Mouse (Mus musculus) neutrophil, adult 5-6 weeks (primary cell): ENCODE measurements around the gene Ttc16. TPM values are rescaled to one million over a fixed set of nuclear protein-coding genes. Genes with fewer than 3 reads are reported as not detected.

Experiments
- ATAC-seq: fragments of 151-379, 151-347 bp; 2 replicates; pipeline ENCODE4 v1.8.0; 2017; ENCODE audit warnings: mild to moderate bottlenecking, moderate TSS enrichment; ENCODE audit not compliant: insufficient number of reproducible peaks, poor library complexity, low FRiP score, severe bottlenecking; ENCODE audit errors: extremely low read depth
- total RNA-seq: library from RNA; stranded (forward); fragments of 200-1000 nt; gene quantifications from 2 replicates; pipeline ENCODE4 v1.2.3, GENCODE M21; 2017

The Ttc16 gene
- total RNA-seq, 1 experiment from 2014 or later: 0.47 TPM

DNA sequence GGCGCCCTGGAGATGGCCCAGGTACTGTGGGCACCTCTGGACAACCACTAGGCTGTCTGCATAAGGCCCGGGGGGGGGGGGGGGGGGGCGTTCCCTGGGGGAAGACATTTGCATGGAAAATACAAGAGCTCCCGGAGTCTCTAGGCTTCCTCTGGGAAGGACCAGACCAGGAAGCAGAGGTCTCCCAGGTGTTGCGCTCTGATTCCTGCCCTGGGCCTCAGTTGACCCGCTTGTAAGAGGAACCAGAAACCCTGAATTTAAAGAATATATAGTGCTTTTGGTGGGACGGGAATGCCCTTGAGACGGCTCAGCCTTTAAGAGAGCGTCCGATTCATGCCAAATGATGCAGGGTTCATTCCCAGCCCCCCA lies 23.8 kb downstream of the Ttc16 start:
- ATAC-seq: no peak

DNA sequence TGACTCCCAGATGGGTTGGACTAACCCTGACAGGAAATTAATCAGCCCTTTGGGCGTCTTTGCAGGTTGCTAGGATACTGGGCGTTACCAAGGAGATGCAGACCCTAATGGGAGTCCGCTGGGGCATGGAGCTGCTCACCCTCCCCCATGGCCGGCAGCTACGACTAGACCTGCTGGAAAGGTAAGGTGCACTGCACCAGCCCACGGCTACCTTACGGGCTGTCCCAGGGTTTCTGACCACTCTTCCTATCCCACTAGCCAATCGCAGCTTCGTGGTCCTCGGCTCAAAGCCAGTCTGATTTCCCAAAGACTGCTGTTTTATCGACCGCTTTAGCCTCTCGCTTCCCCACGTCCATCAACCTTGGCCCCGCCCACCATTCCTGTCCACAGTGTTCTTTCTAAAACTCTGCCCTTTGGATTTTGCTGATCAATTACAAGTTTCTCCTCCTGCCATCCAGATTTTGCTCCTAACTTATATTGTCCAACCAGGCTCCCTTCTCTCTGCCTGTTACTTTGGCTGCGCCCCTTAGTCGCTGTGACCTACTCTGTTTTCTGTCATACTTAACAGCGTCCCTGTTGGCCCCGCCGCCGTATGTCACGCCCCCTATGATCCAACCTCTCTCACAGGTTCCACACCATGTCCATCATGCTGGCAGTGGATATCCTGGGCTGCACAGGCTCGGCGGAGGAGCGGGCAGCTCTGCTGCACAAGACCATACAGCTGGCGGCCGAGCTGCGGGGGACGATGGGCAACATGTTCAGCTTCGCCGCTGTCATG lies 24.4 kb downstream of the Ttc16 start:
- ATAC-seq: no peak

DNA sequence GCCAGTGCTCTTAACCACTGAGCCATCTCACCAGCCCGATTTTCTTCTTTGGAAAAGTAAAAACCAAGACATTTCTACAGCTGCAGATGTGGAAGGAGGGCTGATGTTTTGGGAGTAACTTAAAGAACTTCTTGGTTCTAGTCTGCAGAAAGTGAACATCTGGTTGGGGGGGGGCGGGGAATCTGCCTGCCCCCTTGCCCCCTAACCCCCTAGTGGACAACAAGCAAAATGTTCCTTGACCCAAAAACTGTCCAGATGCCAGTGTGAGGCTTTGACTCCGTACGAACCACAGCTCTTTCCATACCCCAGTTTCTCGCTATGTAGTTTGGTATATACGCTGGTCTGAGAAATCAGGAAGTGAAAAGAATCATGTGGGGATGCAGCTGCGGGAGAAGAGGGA lies 25.2 kb downstream of the Ttc16 start:
- ATAC-seq: no peak

DNA sequence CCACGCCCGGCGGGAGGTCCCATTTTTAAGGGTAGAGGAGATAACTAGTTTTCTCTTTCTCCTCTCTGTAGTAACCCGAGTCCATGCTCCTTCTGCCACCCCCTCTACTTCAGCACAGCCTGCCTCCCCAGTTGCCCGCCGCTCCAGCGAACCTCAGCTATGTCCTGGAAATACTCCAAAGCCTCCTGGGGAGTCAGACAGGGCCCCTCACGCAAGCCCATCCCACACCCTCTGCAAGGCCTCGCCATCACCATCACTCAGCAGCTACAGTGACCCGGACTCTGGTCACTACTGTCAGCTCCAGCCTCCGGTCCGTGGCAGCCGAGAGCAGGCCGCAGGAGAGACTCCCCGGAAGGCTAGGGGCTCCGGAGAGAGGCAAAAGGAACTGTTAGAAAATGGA lies 26.4 kb downstream of the Ttc16 start:
- no peak for ATAC-seq

DNA sequence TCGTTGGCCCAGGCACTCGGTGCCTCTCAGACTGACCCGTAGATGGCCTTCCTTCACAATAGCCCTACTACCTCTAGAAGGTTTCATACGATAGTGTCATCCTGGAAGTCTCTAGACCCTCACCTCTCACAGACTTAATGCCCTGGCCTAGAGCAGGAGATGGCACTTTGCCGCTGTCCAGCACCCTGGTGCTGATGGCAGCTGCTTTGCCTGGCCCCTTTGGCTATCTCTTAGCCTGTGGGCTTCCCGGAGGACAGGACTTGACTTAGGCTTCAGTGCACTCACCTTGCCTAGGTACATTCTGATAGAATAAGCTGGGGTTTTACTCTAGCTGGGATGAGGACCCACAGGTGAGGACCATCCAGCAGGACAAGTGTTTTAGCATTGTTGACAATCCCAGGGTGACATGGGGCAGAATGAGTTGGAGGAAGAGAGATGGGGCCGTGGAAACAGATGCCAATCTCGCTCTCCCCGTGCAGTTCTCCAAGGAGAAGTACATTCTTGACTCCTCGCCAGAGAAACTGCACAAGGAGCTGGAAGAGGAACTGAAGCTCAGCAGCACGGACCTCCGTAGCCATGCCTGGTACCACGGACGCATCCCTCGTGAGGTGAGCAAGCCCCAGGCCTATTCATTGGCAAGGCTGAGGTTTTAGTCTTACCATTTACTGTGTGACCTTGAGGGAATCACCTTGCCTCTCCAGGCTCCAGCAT lies 31.0 kb downstream of the Ttc16 start:
- no peak for ATAC-seq

DNA sequence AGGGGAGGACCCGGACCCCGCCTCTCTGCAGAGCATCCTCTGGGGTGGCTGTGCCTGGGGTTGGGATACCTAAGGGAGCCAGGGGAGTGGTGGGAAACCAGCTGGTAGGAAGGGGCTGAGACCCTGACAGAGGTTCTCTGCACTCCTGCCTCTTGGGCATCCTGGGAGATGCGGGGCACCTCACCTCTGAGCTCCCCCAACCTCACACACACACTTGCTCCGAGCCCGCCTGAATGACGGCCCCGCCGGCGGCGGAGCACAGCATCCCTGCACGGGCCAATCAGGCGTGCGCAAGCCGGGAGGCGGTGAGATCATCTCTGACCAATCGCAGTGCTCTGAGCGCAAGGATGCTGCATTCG lies 33.3 kb downstream of the Ttc16 start:
- ATAC-seq: no peak

DNA sequence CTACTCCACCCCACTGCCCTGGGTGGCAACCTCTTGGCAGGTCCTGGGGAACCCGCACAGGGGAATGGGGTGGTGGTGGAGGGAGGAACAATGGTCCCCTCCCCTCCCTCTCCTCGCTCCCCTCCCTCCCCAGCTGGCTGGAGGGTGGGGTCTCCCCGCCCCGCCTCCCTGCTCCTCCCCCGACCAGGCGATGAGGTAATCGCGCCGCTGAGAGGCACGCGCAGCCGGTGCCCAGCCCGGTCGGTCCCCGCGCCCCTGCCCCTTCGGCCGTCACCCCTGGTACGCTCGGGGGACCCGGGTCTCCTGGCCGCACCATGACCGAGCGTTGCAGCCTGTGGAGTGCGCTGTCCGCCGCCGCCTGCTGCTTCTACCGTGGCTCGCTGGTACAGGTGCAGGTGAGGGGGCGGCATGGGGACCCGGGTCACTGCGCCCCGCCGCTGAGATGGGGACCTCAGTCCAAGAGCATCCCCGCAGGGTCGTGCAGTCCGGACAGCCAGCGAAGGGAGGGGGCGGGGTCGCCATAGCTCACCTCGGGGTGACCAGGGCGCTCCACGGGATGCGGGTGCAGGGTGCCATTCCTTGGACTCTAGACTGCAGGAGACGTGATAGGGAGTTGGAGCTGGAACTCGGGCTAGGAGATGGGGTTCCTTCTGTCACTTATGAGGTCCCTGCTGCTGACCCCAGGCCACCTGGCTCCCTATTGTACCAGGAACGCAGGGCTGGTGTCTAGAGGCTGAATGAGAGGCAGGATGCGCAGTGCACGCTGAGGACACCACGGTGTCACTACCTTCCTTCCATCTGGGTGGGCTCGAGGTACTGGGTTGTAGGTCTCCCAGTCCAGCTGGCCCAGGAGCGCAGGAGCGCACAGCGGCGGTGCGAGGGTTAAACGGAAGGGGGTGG lies 33.9 kb downstream of the Ttc16 start:
- ATAC-seq: no peak

DNA sequence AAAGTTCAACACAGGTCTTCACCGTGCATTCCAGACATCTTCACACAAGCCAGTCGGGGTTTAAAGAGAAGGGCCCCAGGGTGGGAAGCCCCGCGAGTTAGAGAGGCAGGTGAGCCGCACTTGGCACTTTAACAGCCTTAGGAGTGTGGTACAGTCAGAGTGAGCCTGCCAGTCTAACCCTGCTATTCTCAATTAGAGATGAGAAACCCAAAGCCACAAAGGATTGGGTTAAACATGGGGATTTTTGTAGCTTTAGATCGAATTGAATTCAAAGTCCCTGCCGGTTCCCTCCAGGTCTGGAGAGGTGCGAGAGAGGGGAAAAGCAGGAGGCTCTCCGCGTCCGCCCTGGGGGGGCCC lies 34.5 kb downstream of the Ttc16 start, which contains the start of gene 6330409D20Rik:
Gene 6330409D20Rik, minus strand, starts transcription at position 101 of the 357 bp plus-strand sequence.
- ATAC-seq: no peak

DNA sequence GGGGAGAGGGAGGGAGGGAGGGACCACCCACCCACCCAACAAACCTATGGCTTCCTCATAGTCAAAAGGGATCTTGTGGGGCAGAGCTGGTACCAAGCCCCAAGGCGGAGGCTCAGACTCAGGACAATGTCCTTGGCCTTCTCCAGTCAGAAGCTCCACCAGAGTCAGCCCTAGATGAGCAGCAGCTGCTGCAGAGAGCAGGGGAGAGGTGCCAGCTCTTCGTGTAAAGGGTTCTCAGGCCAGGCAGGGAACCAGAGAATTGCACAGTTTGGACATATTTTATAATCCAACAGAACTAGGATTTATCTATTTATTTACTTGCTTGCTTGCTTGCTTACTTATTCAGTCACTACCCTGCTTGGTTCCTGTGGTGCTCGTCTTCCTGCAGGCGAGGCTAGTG lies 36.1 kb downstream of the Ttc16 start:
- no peak for ATAC-seq

DNA sequence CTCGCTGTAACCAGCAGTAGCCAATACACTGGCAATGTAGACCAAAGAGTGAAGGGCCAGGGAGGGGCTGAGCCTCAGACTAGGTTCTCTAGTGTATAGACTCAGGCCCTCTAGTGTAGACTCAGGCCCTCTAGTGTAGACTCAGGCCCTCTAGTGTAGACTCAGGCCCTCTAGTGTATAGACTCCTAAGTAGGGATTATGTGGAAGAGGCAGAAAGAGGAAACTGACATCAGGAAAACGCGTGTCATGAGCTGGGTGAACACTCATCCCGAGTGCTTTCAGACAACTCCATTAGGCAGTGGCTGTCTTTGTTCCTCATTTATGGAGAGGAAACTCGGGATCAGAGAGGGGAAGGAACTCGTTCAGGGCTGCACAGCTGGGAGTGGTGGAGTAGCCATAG lies 38.4 kb downstream of the Ttc16 start:
- ATAC-seq: no peak

DNA sequence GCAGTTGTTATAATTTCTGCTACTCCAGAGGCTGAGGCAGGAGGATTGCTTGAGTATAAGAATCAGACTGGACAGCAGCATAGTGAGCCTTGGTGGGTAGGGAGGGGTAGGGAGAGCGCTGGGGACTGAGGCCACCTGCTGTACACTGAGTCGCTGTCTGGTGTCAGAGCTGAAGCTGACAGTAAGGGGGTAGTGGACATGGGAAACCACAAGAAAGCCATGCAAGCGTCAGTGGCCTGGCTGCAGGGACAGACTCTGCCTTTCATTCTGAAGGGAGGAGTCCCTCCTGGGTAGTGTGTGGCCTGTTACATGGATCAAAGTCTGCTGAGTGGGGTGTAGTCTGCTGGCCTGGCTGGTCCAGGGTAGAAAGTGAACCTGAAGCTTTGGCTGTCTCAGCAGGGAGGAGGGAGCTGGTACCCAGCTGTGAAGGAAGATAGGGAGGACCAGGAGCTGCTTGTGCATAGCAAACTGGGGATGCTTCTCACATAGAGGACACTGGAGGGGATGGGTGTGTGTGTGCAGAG lies 39.1 kb downstream of the Ttc16 start:
- no peak for ATAC-seq

DNA sequence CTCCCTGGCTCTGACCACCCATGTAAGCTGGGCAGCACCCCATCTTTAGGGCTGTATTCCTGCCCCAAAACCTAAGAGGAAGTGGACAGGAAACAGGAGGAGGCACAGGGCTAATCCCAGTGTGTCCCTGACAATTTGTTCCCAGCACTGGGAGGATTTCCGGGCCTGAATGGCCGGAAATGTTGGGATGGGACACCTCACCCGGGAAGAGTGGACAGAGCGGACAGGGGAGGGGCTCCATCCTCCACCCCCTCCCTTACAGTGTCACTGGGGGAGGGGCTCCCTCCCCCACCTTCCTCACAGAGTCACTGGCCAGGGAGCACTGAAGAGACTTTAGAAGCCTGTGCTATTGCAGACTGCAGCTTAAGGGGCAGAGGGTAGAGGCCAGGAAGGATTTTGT lies 40.5 kb downstream of the Ttc16 start:
- ATAC-seq: no peak

DNA sequence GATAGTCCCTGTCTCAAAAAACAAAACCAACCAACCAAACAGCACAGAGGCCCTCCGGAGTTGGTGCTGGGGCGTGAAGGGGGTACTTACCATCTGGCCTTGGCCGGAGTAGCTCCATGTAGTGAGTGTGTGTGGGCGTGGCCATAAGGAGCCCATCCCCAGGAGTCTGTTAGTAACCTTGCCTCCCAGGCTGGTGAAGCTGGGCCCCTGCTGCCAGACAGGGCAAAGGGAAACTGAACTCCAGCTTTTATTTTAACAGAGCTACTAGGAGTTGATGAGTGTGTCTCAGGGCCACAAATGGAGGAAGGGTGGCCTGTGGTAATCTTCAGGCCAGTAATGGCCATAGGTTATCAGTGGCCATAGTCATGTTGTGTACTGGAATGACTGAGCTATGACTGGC lies 41.0 kb downstream of the Ttc16 start:
- no peak for ATAC-seq

DNA sequence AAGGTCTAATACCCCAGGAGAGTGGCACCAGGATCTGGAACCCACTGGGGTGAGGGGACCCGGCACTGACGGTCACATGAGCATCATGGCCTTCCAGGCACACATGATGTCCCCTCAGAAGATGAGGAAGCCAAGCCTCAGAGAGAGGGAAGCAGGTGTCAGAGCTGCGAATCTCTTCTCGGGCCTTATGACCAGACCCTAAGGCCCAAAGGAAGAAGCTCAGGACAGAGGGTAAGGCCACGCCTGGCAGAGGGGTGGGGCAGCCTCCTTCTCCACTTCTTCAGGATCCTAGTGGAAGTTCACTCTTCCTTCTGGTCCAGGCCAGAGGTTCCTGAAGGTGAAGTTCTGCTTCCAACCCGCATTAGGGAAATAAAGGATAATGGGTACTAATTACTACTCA lies 42.7 kb downstream of the Ttc16 start:
- no peak for ATAC-seq

DNA sequence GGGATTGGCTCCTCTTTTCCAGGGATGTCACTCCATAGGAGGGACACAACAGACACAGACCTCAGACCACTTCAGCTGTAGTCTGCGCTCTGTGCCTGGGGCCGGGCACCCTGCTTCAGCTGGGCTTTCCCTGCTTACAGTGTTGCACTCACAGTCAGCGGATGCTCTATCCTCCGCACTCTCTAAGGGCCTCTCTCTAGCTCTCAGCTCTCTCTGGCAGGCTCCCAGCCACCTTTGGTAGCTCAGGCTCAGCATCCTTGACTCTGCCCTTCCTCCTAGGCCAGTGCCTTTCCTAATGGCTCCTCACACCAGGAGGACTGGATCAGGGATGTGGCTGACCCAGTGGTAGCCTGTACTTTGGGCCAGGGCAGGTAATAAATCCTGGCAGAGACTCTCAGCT lies 43.5 kb downstream of the Ttc16 start:
- ATAC-seq: no peak

DNA sequence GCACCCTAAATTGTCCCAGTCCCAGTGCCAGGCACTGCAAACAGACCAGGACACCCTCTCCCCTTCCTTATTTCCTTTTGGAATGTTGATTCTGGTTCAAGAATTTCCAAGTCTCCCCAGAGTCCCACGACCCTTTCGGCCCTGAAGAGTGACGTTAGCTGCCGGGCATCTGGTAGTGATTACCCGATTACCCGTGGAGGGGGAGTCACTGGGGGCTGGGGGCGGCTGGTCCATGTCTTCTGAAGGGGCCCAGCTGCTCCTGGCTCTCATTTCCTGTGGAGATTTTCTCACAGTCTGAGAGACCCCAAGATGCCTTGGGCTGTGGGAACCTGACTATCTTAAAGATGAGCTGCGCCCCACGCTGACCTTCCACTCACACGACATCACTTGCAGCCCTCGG lies 44.6 kb downstream of the Ttc16 start:
- no peak for ATAC-seq

DNA sequence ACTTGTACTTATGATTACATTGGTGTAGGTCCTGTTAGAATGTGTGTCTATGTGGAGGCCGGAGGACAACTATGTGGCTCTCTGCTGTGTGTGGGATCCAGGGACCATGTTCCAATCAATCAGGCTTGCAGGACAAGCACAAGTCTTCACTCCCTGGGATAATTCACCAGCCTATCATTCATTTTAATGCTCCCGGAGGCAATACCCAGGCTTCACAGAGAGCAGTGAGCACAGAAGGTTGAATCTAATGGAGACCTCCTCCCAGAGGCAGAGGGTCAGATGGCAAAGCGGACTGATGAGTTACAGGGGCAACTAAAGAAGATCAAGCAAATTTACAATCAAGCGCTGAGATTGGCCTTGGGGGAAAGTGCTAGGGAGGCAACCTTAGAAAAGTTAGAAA lies 45.9 kb downstream of the Ttc16 start:
- no peak for ATAC-seq

DNA sequence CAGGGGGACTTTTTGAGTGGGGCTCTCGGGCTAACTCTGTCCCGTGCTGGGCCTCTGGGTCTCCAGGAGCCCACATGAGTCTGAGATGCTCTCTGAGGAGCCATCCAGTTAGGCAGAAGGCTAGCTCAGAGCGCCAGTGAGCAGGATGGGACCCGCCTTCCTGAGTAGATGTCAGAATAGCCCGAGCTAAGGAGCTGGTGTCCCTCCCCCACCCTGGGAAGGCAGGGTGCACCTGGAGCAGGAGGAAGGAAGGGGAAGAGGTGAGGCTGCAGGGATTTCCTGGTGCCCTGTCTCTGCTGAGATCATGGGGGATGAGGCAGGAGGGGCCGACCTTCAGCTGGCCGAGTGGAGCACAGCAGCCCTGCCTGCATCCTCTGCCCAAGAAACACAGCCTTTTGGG lies 47.0 kb downstream of the Ttc16 start:
- no peak for ATAC-seq

DNA sequence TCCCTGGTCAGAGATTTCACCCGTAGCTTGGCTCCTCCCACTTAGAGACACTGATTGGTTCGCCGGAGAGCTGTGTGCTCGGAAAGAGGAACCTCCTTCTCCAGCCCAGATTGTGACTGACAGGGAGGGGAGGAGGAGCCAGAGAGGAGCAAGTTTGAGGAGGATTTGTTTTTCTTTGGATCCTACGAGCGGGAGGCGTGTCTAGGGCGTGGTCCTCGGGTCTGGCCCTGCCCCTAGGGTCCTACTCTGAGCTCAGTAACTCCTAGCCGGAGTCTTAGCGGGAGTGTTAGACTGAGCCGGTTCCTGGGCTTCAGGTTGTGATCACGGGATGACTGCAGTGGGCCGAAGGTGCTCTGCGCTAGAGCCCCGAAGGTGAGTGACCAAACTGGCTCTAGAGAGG lies 48.0 kb downstream of the Ttc16 start:
- peak; percentile 94 for ATAC-seq
